Mouse (Mus musculus): ENCODE data around the gene Ap2a1. TPM values are rescaled to one million over a fixed set of nuclear protein-coding genes. Genes with fewer than 3 reads are reported as not detected.

Gene Ap2a1
- 100 to 1,000 TPM in 1 of 2 experiments, 10 to 100 TPM in 1; 86.3 to 105 TPM for total RNA-seq (2021)
- 119 and 121 TPM in 2 replicates for polyA plus RNA-seq (2012; rRNA removed)
- long read RNA-seq, transcript Ap2a1-202 (23 exons, 3,301 nt) = major isoform, 90 of 124 reads
- long read RNA-seq, partial matches to known transcripts = 22 of 124 reads
- long read RNA-seq, other reads (novel, unspliced or antisense) = 10 of 124 reads

- peak; percentile 100 for DNase-seq
These were observed at the start of gene Ap2a1 for GRCm38 (mm10) chr7:44929204-44930151. Ap2a1 (minus strand) TSS chr7:44929496.

GRCm38 (mm10) chr7:44978300-44978699 is 49.0 kb upstream of the Ap2a1 start:
- DNase-seq = no peak

- DNase-seq = no peak
These were observed 45.8 kb upstream of the Ap2a1 start for GRCm38 (mm10) chr7:44975117-44975419.

GRCm38 (mm10) chr7:44974383-44975116 is 45.3 kb upstream of the Ap2a1 start, which contains the start of gene Cpt1c:
Cpt1c (minus strand) TSS chr7:44974851.
- DNase-seq = peak; percentile 85

GRCm38 (mm10) chr7:44973415-44974130 is 44.3 kb upstream of the Ap2a1 start:
- DNase-seq = no peak

- no peak for DNase-seq
These were observed 41.8 kb upstream of the Ap2a1 start for GRCm38 (mm10) chr7:44971142-44971541.

GRCm38 (mm10) chr7:44970231-44970691 is 41.0 kb upstream of the Ap2a1 start:
- peak; percentile 92 for DNase-seq

- no peak for DNase-seq
These were observed 37.3 kb upstream of the Ap2a1 start for GRCm38 (mm10) chr7:44966638-44967037.

GRCm38 (mm10) chr7:44965975-44966374 is 36.7 kb upstream of the Ap2a1 start:
- no peak for DNase-seq

GRCm38 (mm10) chr7:44964990-44965389 is 35.7 kb upstream of the Ap2a1 start:
- DNase-seq = no peak

GRCm38 (mm10) chr7:44962831-44963230 is 33.5 kb upstream of the Ap2a1 start:
- DNase-seq = no peak

- DNase-seq = peak; percentile 1
These were observed 33.0 kb upstream of the Ap2a1 start for GRCm38 (mm10) chr7:44962337-44962736.

GRCm38 (mm10) chr7:44960512-44960910 is 31.2 kb upstream of the Ap2a1 start:
- DNase-seq = peak; percentile 1

GRCm38 (mm10) chr7:44959874-44960511 is 30.7 kb upstream of the Ap2a1 start:
- DNase-seq = peak; percentile 3

- no peak for DNase-seq
These were observed 30.0 kb upstream of the Ap2a1 start for GRCm38 (mm10) chr7:44959281-44959680.

- DNase-seq = peak; percentile 51
These were observed 28.9 kb upstream of the Ap2a1 start for GRCm38 (mm10) chr7:44958208-44958607.

- peak; percentile 49 for DNase-seq
These were observed 28.0 kb upstream of the Ap2a1 start for GRCm38 (mm10) chr7:44957183-44957835.

- no peak for DNase-seq
These were observed 27.0 kb upstream of the Ap2a1 start for GRCm38 (mm10) chr7:44956266-44956665.

GRCm38 (mm10) chr7:44955628-44956027 is 26.3 kb upstream of the Ap2a1 start:
- no peak for DNase-seq

- DNase-seq = no peak
These were observed 25.0 kb upstream of the Ap2a1 start for GRCm38 (mm10) chr7:44954091-44954885.

Data from adrenal gland, adult 2 months (tissue).